Mouse (Mus musculus) embryonic facial prominence, embryonic 13.5 days (tissue): Measurements from ENCODE around the gene Eif2d. TPM values are rescaled to one million over a fixed set of nuclear protein-coding genes. Genes with fewer than 3 reads are reported as not detected.

Experiments used
- ATAC-seq: fragments of 200-750 bp; cut with Nextera tagmentation; 2 replicates; pipeline ENCODE4 v1.8.0; 2017; ENCODE audit warnings: low read depth; ENCODE audit not compliant: insufficient number of reproducible peaks, insufficient read depth, low FRiP score, low TSS enrichment
- H3K27ac ChIP-seq: fragments of 300-500 bp; sonication (generic); 2 replicates; pipeline ENCODE4 v1.5.1; 2015; ENCODE audit warnings: moderate library complexity, mild to moderate bottlenecking, inconsistent platforms
- H3K27me3 ChIP-seq: fragments of 300-500 bp; sonication (generic); 2 replicates; pipeline ENCODE4 v1.6.1; 2015; ENCODE audit warnings: mild to moderate bottlenecking, inconsistent platforms
- H3K36me3 ChIP-seq: fragments of 300-500 bp; sonication (generic); 2 replicates; pipeline ENCODE4 v1.6.1; 2015; ENCODE audit warnings: mild to moderate bottlenecking, inconsistent platforms
- H3K4me1 ChIP-seq: fragments of 300-500 bp; sonication (generic); 2 replicates; pipeline ENCODE4 v1.6.1; 2015; ENCODE audit warnings: inconsistent platforms
- H3K4me2 ChIP-seq: fragments of 300-500 bp; sonication (generic); 2 replicates; pipeline ENCODE4 v1.6.1; 2015; ENCODE audit warnings: moderate library complexity, mild to moderate bottlenecking, inconsistent platforms
- H3K4me3 ChIP-seq: fragments of 300-500 bp; sonication (generic); 2 replicates; pipeline ENCODE4 v1.5.1; 2015; ENCODE audit warnings: mild to moderate bottlenecking, inconsistent platforms
- H3K9ac ChIP-seq: fragments of 300-500 bp; sonication (generic); 2 replicates; pipeline ENCODE4 v1.6.1; 2015; ENCODE audit warnings: mild to moderate bottlenecking, inconsistent platforms
- H3K9me3 ChIP-seq: fragments of 300-500 bp; sonication (generic); 2 replicates; pipeline ENCODE4 v1.6.1; 2016; ENCODE audit warnings: inconsistent platforms
- WGBS: fragments of 180-500 bp; shearing (Covaris S2); methylation state at CpG from one replicate; pipeline ENCODE4 v1.1.7; 2015; ENCODE audit warnings: mixed read lengths; 5-methylcytosine and 5-hydroxymethylcytosine counted together
- polyA plus RNA-seq: library from polyadenylated mRNA; unstranded; fragments of >200 nt; fragmentation: Nextera tagmentation; extraction: Ambion mirVana; gene quantifications from 2 replicates; pipeline ENCODE4 v1.2.1, GENCODE M21; 2015

The Eif2d gene
- polyA plus RNA-seq, 1 experiment from 2014 or later, result 68.7 TPM

GRCm38 (mm10) chr1:131206342-131206741 is 53.4 kb downstream of the Eif2d start:
- peaks cover 15% of the 10 kb centered on the region for H3K4me1 ChIP-seq
- no peaks in the 10 kb centered on the region for H3K9me3 ChIP-seq
- H3K27ac ChIP-seq, result no peak overlapping the region
- ATAC-seq, result no peak
- no peaks in the 10 kb centered on the region for H3K36me3 ChIP-seq
- peaks cover 3% of the 10 kb centered on the region; the same call in 1 of the 2 replicates for H3K27me3 ChIP-seq
- no peak overlapping the region for H3K9ac ChIP-seq
- H3K4me3 ChIP-seq, result no peak overlapping the region
- H3K4me2 ChIP-seq, result no peak overlapping the region
- WGBS, result 78% methylated on average over 5 of the region's 5 CpGs

- no peaks in the 10 kb centered on the region for H3K9me3 ChIP-seq
- no peak for ATAC-seq
- H3K27me3 ChIP-seq, result peaks cover 3% of the 10 kb centered on the region; the same call in 1 of the 2 replicates
- WGBS, result 6% methylated on average over 5 of the region's 5 CpGs
- H3K9ac ChIP-seq, result no peak overlapping the region
- H3K27ac ChIP-seq, result no peak overlapping the region
- no peaks in the 10 kb centered on the region for H3K36me3 ChIP-seq
- no peak overlapping the region for H3K4me3 ChIP-seq
- no peak overlapping the region for H3K4me2 ChIP-seq
- 0 out of 2 replicates have a peak, but pooled peaks cover 9% of the 10 kb centered on the region for H3K4me1 ChIP-seq
Measured at GRCm38 (mm10) chr1:131207531-131207930, 54.5 kb downstream of the Eif2d start.

- no peak overlapping the region for H3K27ac ChIP-seq
- H3K9ac ChIP-seq, result no peak overlapping the region
- H3K4me2 ChIP-seq, result no peak overlapping the region
- H3K9me3 ChIP-seq, result no peaks in the 10 kb centered on the region
- no peak for ATAC-seq
- no peaks in the 10 kb centered on the region for H3K36me3 ChIP-seq
- no peak overlapping the region for H3K4me3 ChIP-seq
- 78% methylated on average over 5 of the region's 5 CpGs for WGBS
- peaks cover 11% of the 10 kb centered on the region for H3K4me1 ChIP-seq
- H3K27me3 ChIP-seq, result peaks cover 3% of the 10 kb centered on the region; the same call in 1 of the 2 replicates
Measured at GRCm38 (mm10) chr1:131208081-131208480, 55.1 kb downstream of the Eif2d start.

GRCm38 (mm10) chr1:131208800-131209199 is 55.8 kb downstream of the Eif2d start:
- no peak overlapping the region for H3K4me2 ChIP-seq
- 0 out of 2 replicates have a peak overlapping the region, but pooled peaks have one; percentile 36 for H3K9ac ChIP-seq
- H3K36me3 ChIP-seq, result no peaks in the 10 kb centered on the region
- WGBS, result 76% methylated on average over 6 of the region's 6 CpGs
- no peaks in the 10 kb centered on the region for H3K27me3 ChIP-seq
- no peak for ATAC-seq
- H3K4me3 ChIP-seq, result no peak overlapping the region
- H3K27ac ChIP-seq, result no peak overlapping the region
- peaks cover 17% of the 10 kb centered on the region for H3K4me1 ChIP-seq
- H3K9me3 ChIP-seq, result no peaks in the 10 kb centered on the region

- Histone ChIP-seq H3K27ac (no peak overlapping the region), H3K27me3 (no peaks in the 10 kb centered on the region), H3K4me1 (peaks cover 17% of the 10 kb centered on the region), H3K4me2 (no peak overlapping the region), H3K9me3 (no peaks in the 10 kb centered on the region), H3K4me3 (no peak overlapping the region), H3K36me3 (no peaks in the 10 kb centered on the region), H3K9ac (no peak overlapping the region)
- ATAC-seq, result no peak
- 57% methylated on average over 8 of the region's 8 CpGs for WGBS
Measured at GRCm38 (mm10) chr1:131209971-131210426, 57.0 kb downstream of the Eif2d start.

- H3K4me2 ChIP-seq, result no peak overlapping the region
- WGBS, result 84% methylated on average over 1 of the region's 1 CpGs
- no peaks in the 10 kb centered on the region for H3K27me3 ChIP-seq
- H3K36me3 ChIP-seq, result no peaks in the 10 kb centered on the region
- ATAC-seq, result no peak
- H3K27ac ChIP-seq, result no peak overlapping the region
- peaks cover 17% of the 10 kb centered on the region for H3K4me1 ChIP-seq
- no peaks in the 10 kb centered on the region for H3K9me3 ChIP-seq
- H3K4me3 ChIP-seq, result no peak overlapping the region
- H3K9ac ChIP-seq, result no peak overlapping the region
Measured at GRCm38 (mm10) chr1:131211655-131212054, 58.7 kb downstream of the Eif2d start.

GRCm38 (mm10) chr1:131212956-131213355 is 60.0 kb downstream of the Eif2d start:
- 68% methylated on average over 5 of the region's 5 CpGs for WGBS
- Histone ChIP-seq H3K36me3 (no peaks in the 10 kb centered on the region), H3K4me1 (peaks cover 15% of the 10 kb centered on the region), H3K4me3 (no peak overlapping the region), H3K27me3 (no peaks in the 10 kb centered on the region), H3K4me2 (no peak overlapping the region), H3K9me3 (no peaks in the 10 kb centered on the region), H3K27ac (no peak overlapping the region), H3K9ac (no peak overlapping the region)
- ATAC-seq, result no peak

- Histone ChIP-seq H3K27ac (no peak overlapping the region), H3K9me3 (no peaks in the 10 kb centered on the region), H3K4me1 (peaks cover 15% of the 10 kb centered on the region), H3K4me2 (no peak overlapping the region), H3K27me3 (no peaks in the 10 kb centered on the region), H3K36me3 (no peaks in the 10 kb centered on the region), H3K9ac (no peak overlapping the region), H3K4me3 (no peak overlapping the region)
- no peak for ATAC-seq
- 75% methylated on average over 6 of the region's 6 CpGs for WGBS
Measured at GRCm38 (mm10) chr1:131213361-131213760, 60.4 kb downstream of the Eif2d start.

- no peaks in the 10 kb centered on the region for H3K9me3 ChIP-seq
- no peak overlapping the region for H3K9ac ChIP-seq
- 90% methylated on average over 11 of the region's 11 CpGs for WGBS
Measured at GRCm38 (mm10) chr1:131218933-131219332, 66.0 kb downstream of the Eif2d start.

GRCm38 (mm10) chr1:131221822-131222590 is 69.0 kb downstream of the Eif2d start:
- Histone ChIP-seq H3K27ac (no peak overlapping the region), H3K9me3 (no peaks in the 10 kb centered on the region), H3K27me3 (no peaks in the 10 kb centered on the region), H3K4me2 (no peak overlapping the region), H3K4me3 (no peak overlapping the region), H3K4me1 (no peaks in the 10 kb centered on the region), H3K36me3 (no peaks in the 10 kb centered on the region), H3K9ac (no peak overlapping the region)
- 77% methylated on average over 13 of the region's 13 CpGs for WGBS
- ATAC-seq, result no peak

More at GRCm38 (mm10) chr1:131218933-131219332, 66.0 kb downstream of the Eif2d start:
- Histone ChIP-seq H3K27me3 (no peaks in the 10 kb centered on the region), H3K36me3 (no peaks in the 10 kb centered on the region), H3K4me2 (no peak overlapping the region), H3K4me3 (no peak overlapping the region), H3K4me1 (no peaks in the 10 kb centered on the region), H3K27ac (no peak overlapping the region)
- ATAC-seq, result no peak

GRCm38 (mm10) chr1:131223345-131223744 is 70.4 kb downstream of the Eif2d start:
- Histone ChIP-seq H3K27me3 (no peaks in the 10 kb centered on the region), H3K4me3 (no peak overlapping the region), H3K36me3 (no peaks in the 10 kb centered on the region), H3K9ac (no peak overlapping the region), H3K4me2 (no peak overlapping the region), H3K9me3 (no peaks in the 10 kb centered on the region), H3K27ac (no peak overlapping the region), H3K4me1 (no peaks in the 10 kb centered on the region)
- WGBS, result 88% methylated on average over 2 of the region's 2 CpGs
- ATAC-seq, result no peak

- ATAC-seq, result no peak
- H3K4me2 ChIP-seq, result no peak overlapping the region
- no peaks in the 10 kb centered on the region for H3K4me1 ChIP-seq
- no peaks in the 10 kb centered on the region for H3K36me3 ChIP-seq
- H3K27ac ChIP-seq, result no peak overlapping the region
- 64% methylated on average over 12 of the region's 12 CpGs for WGBS
- no peak overlapping the region for H3K4me3 ChIP-seq
- H3K9me3 ChIP-seq, result no peaks in the 10 kb centered on the region
- H3K27me3 ChIP-seq, result no peaks in the 10 kb centered on the region
- no peak overlapping the region for H3K9ac ChIP-seq
Measured at GRCm38 (mm10) chr1:131224848-131225471, 72.0 kb downstream of the Eif2d start.
